Mouse (Mus musculus) frontal cortex, postnatal 14 days (tissue): ENCODE measurements around the gene B3galnt2.
"Not testable (repeated sequence)": the region's sequence is repeated elsewhere in the genome, so short reads cannot be mapped to it uniquely, and the experiment has no call there.

ENCODE experiments used
- DNase-seq, 2 experiments: peaks; one replicate each; pipeline ENCODE4 v3.0.0; 2022; ENCODE audit warnings: low spot score in 2 of 2

The B3galnt2 gene

GRCm38 (mm10) chr13:13953874-13954832 is at the start of gene B3galnt2:
Gene B3galnt2, plus strand, starts transcription at chr13:13954469.
- peak; percentile 92 to 96 for DNase-seq

DNA sequence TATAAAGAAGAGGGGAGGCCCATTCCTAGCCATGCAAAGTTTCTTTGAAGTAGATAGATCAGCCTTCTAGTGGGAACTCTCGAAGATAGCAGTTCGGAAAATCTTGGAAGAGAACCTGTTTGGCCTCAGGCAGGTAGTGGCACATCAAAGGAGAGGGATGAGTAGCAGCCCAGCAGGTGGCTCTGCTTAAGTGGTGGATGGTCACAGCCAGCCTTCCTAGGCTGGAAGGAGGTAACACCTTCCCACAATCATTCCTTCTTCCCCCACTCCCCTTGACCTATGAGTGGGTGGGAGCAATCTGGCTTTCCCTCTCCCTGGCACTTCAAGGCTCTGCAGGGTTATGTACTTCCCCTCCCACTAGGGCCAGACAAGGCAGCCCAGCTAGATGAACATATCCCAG is 42.9 kb upstream of the B3galnt2 start:
- DNase-seq, result no peak

- DNase-seq, result no peak
These were observed 34.9 kb upstream of the B3galnt2 start for GRCm38 (mm10) chr13:13919396-13919795.

GRCm38 (mm10) chr13:13922526-13922925 is 31.7 kb upstream of the B3galnt2 start:
- no peak for DNase-seq

- DNase-seq, result no peak
These were observed 24.3 kb upstream of the B3galnt2 start for GRCm38 (mm10) chr13:13929982-13930381.

DNA sequence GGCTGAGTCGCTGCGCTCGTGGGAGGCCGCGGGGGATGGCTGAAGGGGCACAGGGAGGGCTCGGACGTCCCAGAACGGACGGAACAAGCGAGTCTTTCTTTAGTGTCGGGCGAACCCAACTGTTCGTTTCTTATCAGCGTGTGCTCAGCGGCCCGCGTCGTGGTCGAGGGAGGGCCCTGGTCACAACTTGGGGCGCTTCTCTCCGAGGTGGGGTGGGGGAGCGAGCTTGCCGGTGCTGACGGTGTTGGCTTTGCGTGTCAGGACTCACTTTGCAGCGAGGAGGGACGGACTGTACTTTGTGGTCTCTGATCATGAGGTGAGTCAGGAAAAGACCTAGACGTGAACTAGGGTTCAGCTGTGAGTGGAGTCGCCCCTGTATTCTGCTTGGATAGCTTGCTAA is 662 bp downstream of the B3galnt2 start:
- DNase-seq, result peak in 1 of 2 experiments; percentile 12

GRCm38 (mm10) chr13:13956686-13957085 is 2.4 kb downstream of the B3galnt2 start:
- DNase-seq, result no peak

DNA sequence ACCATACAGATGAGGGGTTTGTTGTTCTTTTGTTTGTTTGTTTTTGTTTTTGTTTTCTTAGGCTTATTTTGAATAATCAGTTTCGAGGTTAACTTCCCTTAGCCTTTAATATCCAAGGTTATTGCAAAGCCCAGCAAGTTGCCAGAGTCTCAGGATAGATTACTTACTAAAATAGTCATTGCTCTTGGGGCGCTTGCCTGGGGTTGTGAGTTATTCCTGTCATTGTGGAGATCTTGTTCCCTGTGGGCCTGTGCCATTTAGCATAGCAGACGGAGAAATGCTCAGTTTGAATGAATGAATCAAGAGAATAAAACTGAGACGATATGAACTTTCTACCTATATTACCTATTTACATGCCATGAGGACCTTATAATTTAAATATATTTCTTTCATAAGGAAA is 5.9 kb downstream of the B3galnt2 start:
- no peak for DNase-seq

- DNase-seq, result no peak
These were observed 6.8 kb downstream of the B3galnt2 start for GRCm38 (mm10) chr13:13961046-13961445.

- DNase-seq, result no peak
These were observed 11.2 kb downstream of the B3galnt2 start for GRCm38 (mm10) chr13:13965388-13965964.

DNA sequence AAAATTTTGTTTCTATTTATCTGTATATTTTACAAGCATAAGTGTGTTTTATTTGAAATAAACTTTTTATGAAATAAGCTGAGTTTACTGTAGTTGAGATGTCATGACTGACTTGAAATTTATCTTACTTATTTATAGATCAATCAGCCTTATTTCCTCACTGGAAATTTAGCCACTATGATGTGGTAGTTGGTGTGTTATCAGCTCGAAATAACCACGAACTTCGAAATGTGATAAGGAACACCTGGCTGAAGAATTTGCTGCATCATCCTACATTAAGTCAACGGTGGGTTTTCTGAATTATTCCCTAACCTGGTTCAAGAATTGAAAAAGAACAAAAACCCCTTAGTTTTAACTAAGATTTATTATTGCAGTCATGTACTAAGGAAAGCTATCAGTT is 11.9 kb downstream of the B3galnt2 start:
- DNase-seq, result no peak

GRCm38 (mm10) chr13:13968629-13969111 is 14.4 kb downstream of the B3galnt2 start:
- DNase-seq, result no peak

DNA sequence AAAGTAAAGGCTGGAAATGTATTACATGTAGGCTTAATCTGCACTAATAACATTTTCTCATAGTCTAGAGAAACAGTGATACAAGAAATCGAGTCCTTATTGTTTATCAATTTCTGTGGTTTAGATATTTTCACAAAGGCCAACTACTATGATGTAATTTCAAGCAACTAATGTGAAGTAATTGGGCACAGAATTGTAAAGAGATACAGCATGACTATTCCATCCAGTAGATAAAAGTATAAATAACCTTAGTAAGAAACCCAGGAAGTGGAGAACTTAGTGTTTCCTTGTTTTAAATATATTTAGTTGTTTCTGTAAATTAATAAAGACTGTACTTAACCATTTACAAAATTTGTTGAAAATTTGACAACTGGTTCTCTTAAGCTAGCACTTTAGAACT is 15.5 kb downstream of the B3galnt2 start:
- no peak for DNase-seq

GRCm38 (mm10) chr13:13981842-13982241 is 27.6 kb downstream of the B3galnt2 start:
- not testable (repeated sequence) for DNase-seq

- no peak for DNase-seq
These were observed 29.3 kb downstream of the B3galnt2 start for GRCm38 (mm10) chr13:13983523-13983922.

DNA sequence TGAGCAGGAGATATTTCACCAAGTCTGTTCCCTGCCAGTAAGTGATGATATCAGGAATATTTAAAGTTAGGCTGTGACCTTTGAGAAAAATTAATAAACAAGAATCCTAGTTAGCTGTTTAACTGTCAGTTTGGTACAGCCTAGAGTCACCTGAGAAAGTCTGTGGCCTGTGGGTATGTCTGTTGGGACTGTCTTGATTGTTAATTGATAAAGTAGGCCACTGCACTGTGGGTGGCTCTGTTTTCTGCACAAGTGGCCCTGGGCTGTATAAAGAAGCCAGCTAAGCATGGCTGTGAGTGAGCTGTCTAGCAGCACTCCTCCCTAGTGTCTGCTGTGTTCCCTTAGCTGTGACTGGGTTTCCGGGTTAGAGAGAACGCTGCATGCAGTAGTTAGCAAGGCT is 34.9 kb downstream of the B3galnt2 start:
- no peak for DNase-seq

DNA sequence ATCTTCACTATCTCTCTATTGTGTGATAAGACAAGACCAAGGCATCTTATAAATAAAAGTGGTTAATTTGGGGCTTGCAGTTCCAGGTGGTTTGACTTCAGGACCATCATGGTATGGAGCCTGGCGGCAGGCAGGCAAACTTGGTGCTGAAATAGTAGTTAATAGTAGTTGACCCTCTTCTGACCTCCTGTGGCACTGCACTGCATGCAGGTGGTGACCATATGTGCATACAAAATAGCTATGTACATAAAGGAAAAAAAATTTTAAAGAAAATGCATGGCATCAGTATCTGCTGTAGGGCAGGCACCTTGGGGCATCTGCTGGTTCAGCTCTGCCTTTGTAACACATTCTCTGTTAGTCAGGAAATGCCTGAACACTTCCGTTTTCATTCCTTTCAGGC is 36.1 kb downstream of the B3galnt2 start:
- DNase-seq, result no peak

DNA sequence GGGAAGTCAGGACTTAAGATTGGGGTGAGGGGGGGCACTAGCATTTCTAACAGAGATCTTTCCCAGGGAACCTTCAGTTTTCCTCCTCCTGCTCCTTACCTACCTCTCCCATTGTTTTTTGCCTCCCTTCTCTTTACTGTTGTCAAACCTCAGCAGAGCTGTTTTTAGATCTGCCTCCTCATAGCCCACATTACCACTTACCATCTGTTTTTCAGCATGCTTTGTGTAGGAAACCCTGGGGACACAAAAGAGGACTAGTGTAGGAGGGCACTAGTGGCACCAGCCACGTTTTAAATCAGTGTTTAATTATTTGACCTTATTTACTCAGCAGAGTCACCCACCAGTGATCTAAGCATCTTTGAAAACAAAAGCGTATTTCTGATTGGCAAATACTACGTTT is 38.8 kb downstream of the B3galnt2 start:
- no peak for DNase-seq

- no peak for DNase-seq
These were observed 40.8 kb downstream of the B3galnt2 start for GRCm38 (mm10) chr13:13995046-13995445.

DNA sequence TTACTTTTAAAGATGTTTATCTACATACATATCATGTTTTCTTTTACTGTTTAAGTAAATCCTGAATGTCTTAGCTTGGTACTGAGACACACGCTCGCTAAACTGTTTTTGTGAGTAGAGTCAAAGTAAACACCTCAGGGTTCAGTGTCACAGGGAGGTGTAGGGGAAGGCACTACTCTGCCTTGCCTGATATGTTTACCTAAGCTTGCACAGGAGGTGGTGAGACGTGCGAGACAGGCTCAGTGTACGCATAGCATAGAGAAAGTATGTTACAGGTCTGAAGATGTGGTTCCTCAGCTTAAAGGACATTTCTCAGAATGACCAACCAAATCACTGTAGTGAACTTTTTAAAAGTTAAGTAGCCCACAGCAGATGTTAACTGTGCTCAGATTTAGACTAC is 43.2 kb downstream of the B3galnt2 start:
- DNase-seq, result no peak

DNA sequence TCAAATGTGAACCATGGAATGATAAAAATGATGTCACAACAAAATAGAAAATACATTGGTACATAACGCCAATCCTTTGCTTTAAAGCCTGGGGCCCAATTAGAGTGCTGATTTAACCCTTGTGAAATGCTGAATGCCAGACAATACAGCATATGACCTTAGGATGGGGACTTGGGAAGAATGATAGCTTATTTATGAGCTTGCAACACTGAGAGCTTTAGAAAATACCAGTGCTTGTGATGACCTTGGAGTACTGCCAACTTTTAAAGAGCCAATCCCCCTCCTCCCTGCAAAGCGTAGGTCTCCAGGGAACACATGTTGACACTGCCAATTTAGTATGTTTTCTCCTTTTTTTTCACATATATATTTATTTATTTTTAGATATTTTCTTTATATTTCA is 48.4 kb downstream of the B3galnt2 start:
- DNase-seq, result no peak

GRCm38 (mm10) chr13:14004086-14004485 is 49.8 kb downstream of the B3galnt2 start:
- DNase-seq, result no peak

GRCm38 (mm10) chr13:14004999-14005398 is 50.7 kb downstream of the B3galnt2 start:
- DNase-seq, result no peak
